Mouse (Mus musculus) natural killer cell, adult 2 months (primary cell): ENCODE results near the gene Omp.
A peak's percentile ranks its signal among the peaks of the same experiment; 100 is the strongest.
"Not testable (repeated sequence)": the region's sequence is repeated elsewhere in the genome, so short reads cannot be mapped to it uniquely, and the experiment has no call there.

ENCODE experiments used
- DNase-seq, 2 experiments: peaks; one replicate each; pipeline ENCODE4 v3.0.0; 2022; ENCODE audit warnings: low spot score in 2 of 2

Omp gene

DNA sequence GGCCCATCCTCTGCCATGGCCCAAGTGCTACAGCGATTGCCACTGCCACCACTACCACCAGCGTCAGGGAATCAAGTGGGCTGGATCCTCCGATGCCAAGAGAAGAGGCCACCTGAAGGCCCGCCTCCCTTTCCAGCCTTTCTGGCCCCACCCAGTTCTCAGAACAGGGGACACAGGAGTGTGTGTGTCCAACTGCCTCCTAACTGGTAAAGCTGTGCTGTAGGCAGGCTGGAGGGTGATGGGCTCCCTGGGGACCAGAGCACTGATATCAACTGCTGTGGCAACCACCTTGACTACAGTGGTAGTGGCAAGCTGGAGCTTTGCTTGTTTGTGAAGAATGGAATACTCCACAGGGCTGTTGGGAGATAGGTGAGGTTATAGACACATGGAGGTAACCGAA, at the start of gene Omp:
Omp (minus strand) TSS at position 101 of the 400 bp plus-strand sequence.
- DNase-seq, result no peak

DNA sequence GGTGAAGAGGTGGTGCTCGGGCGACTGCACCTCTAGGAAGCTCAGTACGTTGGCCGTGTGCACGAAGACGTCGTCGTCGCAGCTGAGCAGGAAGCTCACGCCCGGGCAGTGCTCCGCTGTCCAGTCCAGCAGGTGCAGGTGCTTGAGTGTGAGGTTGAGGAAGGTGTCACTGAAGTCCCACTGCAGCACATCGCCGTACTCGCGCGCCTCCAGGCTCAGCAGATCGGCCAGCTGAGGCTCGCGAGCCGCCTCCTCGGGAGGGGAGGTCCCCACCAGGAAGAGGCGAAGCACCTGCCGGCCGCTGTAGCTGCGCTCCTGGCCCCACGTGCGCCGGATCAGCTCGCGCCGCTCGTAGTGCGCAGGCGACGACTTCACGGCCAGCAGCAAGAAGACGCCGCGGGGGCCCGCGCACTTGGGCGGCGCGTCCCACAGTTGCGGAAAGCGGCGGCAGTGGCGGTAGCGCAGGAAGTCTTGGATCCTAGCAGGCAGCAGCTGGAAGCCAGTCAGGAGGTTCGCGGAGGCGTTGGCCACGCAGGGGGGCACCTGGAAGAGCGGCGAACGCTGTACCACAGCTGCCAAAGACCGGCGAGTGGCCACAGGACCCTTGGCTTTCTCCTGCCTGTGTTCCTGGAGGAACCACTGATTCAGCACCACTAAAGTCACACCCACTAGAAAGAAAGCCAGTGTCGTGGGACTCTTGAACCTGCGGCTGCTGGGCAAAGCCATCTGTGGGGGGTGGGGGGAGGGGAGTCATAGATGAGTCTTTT, 48.9 kb upstream of the Omp start:
- no peak for DNase-seq

DNA sequence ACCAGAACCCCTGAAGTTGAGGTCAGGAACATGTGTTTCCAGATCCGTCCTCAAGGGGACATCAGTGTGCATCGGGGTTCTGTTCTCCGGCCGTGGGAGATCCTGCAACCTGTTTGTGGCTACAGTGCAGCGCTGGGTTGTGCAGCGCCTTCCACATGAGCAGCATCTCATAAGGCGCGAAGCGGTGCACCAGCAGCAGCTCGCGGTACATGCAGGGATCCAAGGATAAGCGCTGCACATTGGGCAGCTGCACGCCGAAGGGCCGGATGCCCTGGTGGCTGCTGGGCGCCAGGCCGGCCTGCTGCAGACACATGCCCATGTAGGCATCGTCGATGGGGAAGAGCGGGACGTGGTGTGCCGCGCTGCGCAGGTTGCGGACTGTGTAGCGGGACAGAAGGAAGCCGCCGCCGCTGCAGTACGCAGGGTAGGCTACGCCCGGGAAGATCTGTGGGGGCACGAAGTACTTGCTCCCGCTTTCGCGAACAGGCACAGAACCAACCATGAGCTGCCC, 48.3 kb upstream of the Omp start:
- peak in 1 of 2 experiments; percentile 30 for DNase-seq

DNA sequence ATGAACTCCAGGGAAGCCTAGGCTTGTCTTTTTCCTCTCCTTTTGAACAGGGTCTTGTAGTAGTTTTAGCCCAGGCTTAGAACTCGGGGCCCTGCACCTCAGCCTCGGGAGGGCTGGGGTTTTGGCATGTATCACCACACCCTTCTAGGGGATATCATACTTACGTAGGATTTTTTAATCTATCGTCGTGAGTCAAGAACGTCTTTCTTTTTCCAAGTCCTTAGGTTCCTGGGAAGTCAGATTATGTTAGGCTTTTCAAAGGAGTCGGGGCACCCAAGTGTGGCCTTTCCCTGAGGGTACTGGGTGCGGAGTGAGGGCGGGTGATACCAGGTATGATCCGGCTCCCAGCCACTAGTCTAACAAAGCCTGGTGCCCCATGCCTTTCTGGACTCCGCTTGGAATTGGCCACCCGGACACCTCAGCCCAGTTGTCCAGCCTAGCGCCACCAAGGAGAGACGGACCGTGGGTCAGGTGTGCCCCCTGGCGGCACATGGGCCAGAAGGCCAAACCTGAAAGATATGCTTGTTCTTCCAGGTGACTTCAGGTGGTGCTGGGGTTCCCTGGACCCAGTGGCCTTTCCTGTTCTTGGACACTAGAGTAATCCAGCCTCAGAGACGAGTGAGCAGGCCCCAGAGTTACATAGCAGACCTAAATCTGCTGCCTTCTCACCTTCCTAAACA, 46.4 kb upstream of the Omp start:
- DNase-seq, result no peak

DNA sequence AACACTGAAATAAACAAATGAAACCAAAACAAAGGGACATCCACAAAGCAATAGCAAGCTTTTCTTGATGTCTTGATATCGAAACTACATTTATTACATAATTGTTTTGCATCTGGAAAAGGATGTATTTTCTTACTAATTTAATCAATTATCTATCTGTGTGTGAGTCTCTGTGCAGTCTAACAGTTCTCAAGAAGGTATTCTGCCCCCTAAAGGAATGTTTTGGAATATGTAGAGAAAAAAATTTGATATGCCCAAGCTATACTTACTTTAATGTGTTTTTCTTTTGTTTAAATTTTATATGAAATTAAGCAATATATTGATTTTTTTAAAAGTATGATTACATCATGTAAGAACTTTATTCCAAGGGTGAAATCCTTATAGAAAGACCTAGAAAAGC, 45.3 kb upstream of the Omp start:
- DNase-seq, result no peak

DNA sequence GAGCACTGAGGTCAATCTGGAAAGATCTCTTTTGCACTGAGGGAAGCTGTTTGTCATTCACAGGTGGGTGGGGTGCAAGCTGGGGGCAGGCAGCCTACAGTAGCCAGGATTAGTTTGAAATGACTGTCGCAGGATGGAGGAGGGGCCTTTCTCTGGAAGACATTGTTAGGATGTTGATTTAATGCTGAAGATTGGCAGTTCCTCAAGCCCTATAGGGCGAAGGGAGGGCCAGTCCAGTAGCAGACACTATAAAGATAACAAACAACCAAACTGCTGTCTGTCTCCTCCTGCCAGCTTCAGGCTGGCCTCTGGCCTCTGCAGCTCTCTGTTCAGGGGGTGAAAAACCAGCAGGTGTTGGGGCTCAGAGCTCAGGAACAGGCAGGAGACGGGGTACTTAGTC, 44.4 kb upstream of the Omp start:
- no peak for DNase-seq

DNA sequence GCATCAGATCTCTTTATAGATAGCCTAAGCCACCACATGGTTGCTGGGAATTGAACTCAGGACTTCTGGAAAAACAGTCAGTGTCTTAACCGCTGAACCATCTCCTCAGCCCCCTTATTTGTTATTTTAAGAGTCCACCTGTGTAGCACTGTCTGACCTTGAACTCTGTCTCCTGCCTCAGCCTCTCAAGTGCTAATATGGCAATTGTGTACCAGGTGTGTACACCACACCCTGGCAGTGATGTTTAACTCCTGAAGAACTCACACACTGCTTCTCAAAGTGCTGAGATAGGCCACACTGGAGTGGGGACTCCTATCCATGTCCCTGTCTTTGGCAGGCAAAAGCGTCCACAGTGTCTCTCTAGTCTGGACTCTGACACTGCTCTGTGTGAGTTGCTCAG, 43.4 kb upstream of the Omp start:
- no peak for DNase-seq

DNA sequence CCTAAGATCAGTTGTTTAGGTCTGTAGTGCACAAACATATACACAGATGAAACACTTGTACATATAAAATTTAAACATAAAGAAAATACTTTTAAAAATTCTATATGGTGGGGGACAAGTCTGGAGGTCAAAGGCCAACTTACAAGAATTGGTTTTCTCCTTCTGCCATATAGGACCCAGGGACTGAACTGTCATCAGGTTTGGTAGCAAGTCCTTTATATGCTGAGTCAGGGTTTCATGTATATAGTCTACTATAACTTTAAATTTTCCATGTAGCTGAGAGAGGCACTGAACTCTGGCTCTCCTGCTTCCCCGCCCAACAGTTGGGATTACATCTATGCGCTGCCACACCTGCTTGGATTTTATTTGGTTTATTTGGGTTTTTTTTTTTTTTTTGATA, 42.9 kb upstream of the Omp start:
- DNase-seq, result no peak

DNA sequence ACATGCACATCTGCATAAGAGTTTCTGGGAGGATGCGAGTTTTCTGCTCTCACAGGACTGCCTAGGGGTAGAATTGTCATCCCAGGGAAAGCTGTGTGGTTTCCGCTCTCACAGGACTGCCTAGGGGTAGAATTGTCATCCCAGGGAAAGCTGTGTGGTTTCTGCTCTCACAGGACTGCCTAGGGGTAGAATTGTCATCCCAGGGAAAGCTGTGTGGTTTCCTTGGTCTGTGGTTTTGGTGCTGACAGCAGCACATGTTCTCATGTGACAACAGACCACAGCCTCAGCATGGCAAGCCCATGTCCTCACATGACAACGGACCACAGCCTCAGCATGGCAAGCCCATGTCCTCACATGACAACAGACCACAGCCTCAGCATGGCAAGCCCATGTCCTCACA, 42.0 kb upstream of the Omp start:
- DNase-seq, result not testable (repeated sequence)

DNA sequence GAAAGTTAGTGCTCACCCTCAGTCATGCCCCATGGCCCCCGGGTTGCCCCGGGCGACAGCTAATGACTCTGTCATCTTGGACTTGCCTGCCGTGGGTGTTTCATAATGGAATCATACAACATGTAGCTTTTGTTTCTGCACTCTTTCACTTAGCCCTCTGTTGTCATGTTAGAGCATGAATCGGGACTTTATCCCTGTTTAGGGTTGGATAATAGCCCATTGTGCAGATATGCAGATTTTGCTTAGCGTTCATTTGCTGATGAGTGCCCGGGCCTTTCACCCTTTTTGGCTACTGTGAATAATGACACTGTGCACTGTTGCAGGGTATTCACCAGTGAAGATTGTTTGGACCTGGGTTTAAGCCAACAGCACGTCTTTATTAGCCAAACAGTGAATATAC, 41.3 kb upstream of the Omp start:
- DNase-seq, result no peak

DNA sequence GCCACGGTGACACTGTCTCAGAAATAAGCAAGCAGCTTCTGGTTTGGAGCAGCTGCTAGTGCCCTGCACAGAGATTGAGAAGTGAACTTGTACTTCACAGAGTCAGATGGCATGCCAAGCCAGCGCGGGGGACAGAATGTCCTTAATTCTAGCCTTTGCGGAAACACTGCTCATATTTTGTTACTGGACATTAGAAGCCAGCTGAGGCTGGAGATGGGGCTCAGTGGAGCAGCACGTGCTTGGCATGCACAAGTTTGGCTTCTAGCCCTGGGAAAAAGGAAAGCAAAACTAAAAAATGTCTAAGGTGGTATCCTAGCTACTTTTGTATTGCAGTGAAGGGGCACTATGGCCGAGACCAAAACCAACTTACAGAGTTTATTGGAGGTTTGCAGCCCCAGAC, 40.0 kb upstream of the Omp start:
- no peak for DNase-seq

DNA sequence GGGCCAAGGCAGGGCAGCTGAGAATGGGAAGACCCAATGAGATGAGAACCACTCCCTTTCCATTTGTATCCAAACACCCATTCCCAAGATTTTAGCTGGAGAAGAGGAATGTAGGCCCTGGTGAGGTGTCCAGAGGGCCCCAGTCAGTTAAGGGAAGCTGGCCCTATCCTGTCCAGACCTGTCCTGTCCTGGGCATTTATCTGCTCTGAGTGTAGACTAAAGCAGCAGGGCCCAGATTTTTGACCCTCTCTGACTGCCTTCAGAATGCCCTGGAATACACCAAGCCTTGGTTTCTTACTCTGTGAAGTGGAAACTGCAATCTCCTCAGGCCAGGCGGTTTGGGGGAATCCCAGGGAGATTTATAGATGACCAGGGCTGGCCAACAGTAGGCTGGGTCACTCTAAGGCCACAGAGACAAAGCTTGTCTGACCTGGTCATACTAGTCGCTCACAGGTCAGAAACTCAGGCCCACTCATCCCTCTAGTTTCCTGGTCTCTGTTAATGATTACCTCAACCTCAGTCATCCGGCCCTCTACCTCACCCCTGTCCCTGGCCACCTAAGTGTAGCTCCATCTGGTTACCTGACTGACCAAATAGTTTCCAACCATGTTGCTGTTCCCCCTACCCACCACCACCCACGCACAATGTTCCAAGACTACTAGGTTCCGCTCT, 33.4 kb upstream of the Omp start:
- no peak for DNase-seq

DNA sequence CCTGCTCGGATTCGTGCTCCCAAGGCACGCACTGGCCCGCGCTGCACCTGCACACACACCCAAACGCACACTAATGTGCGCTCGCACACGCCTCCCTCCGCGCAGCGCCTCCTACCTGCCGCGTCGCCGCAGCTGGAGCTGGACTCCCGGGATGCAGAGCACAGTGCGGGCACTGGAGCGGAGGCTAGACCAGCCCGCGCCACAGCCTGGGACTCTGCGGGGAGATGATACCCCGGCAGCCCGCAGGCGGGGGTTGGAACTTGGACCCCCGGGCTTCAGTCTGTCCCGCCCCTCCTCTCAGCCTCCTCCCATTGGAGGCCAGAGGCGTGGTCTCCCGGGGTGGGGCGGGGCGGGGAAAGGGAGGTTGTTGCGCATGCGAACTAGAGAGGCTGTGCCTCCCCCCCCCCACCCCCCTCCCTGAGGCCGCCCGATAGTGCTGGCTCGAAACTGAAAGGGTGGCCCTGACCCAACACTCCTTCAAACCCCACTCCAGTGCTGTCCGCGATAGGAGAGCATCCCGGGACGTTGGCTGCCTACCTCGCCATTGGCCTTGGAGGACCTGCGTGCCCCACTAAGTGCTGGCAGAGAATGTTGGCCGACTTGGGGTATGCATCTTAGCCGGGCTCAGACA, 32.7 kb upstream of the Omp start, which contains the start of gene Capn5:
Capn5 (minus strand) TSS at position 346 of the 631 bp plus-strand sequence.
- peak; percentile 61 to 71 for DNase-seq

DNA sequence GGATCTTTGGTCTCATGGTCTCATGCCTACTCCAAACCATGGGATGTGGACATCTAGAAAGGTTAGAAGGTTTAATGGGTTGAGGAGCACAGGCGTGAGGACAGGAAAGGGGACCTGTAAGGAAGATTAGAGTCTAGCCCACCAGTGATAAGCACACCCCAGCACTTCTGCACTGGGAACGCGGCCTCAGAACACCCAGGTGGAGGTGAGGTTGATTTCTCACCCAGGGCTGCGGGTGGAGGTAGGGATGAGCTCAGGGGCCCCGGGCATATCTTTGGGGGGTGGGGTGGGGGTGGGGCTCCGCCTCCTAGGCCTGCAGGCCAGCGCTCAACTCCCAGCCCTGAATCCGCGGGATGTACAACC, 32.2 kb upstream of the Omp start:
- no peak for DNase-seq

DNA sequence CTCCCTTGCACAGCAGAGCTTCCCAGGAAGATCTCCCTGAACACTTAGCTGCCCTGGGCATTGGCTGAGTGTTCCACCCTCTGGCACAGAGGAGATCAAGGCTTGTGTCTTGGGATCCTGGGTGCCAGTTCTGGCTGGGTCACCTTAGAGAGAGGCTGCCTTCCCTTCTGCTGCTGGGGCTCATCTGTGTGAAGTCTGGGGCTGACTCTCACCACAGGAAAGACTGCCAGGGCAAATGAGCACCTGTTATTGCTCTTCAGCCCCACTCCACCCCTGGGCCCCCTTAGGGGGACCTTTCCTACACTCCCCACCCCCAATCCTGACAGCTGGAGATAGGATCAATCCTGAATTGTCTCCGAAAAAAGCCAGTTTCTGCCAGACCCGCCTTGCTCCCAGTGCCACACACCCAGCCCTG, 31.8 kb upstream of the Omp start:
- DNase-seq, result no peak

DNA sequence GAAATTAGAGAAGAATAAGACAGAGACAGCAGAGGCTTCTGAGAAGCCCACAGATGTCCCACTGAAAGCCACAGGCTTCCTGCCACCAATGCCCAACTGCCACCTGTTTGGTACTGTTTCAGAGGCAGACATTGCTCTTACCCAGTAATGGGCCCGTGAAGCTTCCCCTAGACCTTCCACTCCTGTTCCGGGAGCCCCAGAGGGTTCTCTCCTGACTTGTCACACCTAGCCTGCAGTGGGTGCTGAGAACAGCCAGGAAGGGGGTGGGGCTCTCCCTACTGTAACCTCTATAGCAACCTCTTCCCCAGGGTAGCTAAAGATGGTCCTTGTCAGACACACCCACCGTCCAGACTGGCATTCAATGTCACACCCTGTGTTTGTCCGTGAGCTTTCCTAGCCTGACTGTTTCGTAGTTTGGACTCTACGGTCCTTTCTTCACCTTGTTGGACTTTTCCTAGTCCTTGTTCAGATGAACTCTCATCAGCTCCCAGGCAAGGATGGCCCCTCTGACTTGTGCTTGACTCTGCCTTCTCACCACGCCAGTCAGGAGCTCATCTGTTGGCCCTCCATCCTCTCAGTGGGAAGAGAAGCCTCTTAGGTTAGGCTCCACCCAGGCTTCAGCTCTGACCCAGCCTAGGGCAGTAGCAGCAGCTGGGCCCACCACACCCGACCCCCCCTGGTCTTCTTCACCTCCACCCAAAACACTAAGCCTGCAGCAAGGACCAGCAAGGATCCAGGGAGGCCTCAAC, 31.2 kb upstream of the Omp start:
- DNase-seq, result no peak

DNA sequence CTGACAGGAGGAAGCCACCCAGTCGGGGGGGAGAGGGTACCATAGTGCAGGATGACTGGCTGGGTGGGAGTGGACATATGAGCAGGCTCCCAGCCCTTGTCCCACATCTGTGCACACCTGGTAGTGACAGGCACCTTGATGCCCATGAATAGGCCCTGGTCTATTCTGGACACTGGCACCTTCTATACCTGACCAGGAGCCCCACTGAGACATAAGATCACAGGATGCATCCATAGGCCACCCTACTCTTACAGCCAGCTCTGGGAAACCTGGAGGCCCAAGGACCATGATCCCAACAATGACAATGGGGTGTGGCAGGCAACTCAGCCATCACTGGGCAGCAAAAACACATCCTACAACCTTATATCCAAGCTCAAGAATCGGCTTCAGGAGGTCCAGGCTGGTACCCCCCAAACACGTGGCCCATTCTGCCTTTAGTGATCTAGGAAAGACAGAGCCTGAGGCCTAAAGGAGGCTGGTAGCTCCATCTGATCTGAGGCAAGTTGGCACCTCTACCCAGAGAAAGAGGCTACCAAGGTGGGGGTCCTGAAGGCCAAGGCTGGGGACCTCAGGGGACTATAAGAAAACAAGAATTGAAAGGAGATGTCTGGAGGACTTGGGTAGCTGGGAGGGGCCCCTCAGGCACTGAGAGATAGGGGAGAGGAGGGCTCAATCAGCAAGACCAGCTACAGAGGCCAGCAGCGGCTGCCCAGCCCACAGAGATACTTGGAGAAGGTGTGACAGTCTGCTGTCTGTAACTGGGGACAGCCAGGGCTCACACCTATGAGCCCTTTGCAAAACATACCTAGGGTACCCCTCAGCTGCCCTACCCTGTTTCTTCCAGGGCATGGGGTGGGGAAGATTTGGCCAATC, 29.8 kb upstream of the Omp start:
- DNase-seq, result no peak

DNA sequence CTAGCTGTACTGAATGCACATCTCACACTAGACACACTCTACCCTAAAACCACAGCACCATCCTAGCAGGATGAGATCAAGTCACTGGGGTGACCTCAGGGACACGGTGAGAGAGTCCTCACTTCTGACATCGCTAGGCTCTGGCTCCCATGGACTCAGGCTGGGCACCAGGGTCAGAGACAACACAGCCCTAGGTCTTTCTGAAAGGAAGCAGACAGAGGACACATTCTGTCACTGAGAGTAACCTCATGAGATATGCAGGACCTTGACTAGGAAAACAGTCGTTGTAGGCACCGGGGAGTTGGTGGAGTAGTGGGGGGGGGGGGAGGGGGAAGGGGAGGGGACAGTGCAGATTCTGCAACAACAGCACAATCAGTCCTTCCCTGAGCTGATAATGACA, 28.1 kb upstream of the Omp start:
- no peak for DNase-seq

DNA sequence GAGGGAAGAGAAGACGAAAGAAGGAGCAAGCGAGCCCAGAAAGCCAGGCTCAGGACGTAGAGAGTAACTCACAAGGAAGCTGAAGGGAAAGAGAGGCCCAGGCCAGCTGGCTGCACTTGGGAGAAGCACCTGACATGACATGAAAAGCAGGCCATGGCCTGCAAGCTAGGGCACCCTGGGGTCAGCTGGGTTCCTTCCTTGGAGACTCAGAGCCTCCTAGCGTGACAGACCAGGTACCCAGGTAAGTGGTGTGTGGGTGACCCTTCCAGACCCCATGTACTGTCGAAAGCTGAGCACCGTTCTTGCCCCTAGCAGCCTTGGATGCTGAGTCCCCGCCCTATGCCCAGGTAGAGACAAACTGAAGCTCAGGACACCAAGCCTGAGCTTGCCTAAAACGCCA, 27.4 kb upstream of the Omp start:
- DNase-seq, result no peak
